ENCODE assay signal across 8 mouse cellular contexts in the genomic region with DNA sequence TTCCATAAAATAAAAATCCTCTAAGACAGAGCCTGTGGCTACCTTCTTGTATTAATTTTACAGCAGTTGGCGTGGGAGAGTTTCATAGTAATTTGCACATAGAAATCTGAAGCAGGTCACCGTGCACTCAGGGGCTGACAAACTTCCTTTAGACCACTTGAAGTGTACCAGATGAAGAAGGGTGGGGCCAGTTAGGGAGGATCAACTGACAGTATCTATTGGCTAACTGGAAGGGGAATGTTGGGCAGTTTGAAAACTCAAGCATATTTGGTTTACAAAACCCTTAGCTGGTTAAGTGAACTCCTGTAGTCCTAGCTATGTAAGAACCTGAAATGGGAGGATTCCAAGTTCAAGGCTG. TPM values are rescaled to one million over a fixed set of nuclear protein-coding genes. Genes with fewer than 3 reads are reported as not detected.
DNase-seq lines count a peak whose midpoint lies in the region; ATAC-seq lines count a peak whose summit lies in the region.

No protein-coding gene starts in this region.

- peak overlapping the region; percentile 64 for H3K4me2 ChIP-seq in lung, embryonic 15.5 days
- peak overlapping the region; percentile 76 for H3K4me2 ChIP-seq in intestine, embryonic 15.5 days (replicated peaks)
- H3K4me2 ChIP-seq in midbrain, embryonic 13.5 days (replicated peaks): peak overlapping the region; percentile 87

- WGBS in lung, embryonic 15.5 days: 50% methylated on average over 2 of the region's 2 CpGs
- 72% methylated on average over 2 of the region's 2 CpGs for WGBS in embryonic facial prominence, embryonic 10.5 days
- 46% methylated on average over 2 of the region's 2 CpGs for WGBS in intestine, embryonic 15.5 days
- WGBS in midbrain, embryonic 13.5 days: 82% methylated on average over 2 of the region's 2 CpGs

- H3K27ac ChIP-seq in lung, embryonic 15.5 days: peak overlapping the region; percentile 38
- H3K27ac ChIP-seq in embryonic facial prominence, embryonic 10.5 days (replicated peaks): peak overlapping the region; percentile 88
- H3K27ac ChIP-seq in intestine, embryonic 15.5 days: no peak overlapping the region
- H3K27ac ChIP-seq in midbrain, embryonic 13.5 days: peak overlapping the region; percentile 16; the same call in 1 of the 2 replicates

- no peaks in the 10 kb centered on the region for H3K9me3 ChIP-seq in lung, embryonic 15.5 days
- H3K9me3 ChIP-seq in embryonic facial prominence, embryonic 10.5 days: no peaks in the 10 kb centered on the region
- no peaks in the 10 kb centered on the region for H3K9me3 ChIP-seq in intestine, embryonic 15.5 days
- no peaks in the 10 kb centered on the region for H3K9me3 ChIP-seq in midbrain, embryonic 13.5 days

- H3K4me1 ChIP-seq in lung, embryonic 15.5 days: peaks cover 12% of the 10 kb centered on the region
- H3K4me1 ChIP-seq in embryonic facial prominence, embryonic 10.5 days: peaks cover 28% of the 10 kb centered on the region
- peaks cover 7% of the 10 kb centered on the region; the same call in 1 of the 2 replicates for H3K4me1 ChIP-seq in intestine, embryonic 15.5 days (replicated peaks)
- peaks cover 13% of the 10 kb centered on the region for H3K4me1 ChIP-seq in midbrain, embryonic 13.5 days (replicated peaks)

- H3K36me3 ChIP-seq in lung, embryonic 15.5 days: peaks cover 11% of the 10 kb centered on the region; the same call in 1 of the 2 replicates
- H3K36me3 ChIP-seq in embryonic facial prominence, embryonic 10.5 days (replicated peaks): peaks cover 21% of the 10 kb centered on the region
- no peaks in the 10 kb centered on the region for H3K36me3 ChIP-seq in intestine, embryonic 15.5 days
- H3K36me3 ChIP-seq in midbrain, embryonic 13.5 days: peaks cover 11% of the 10 kb centered on the region

- H3K4me3 ChIP-seq in lung, embryonic 15.5 days: peak overlapping the region; percentile 93
- peak overlapping the region; percentile 70 for H3K4me3 ChIP-seq in embryonic facial prominence, embryonic 10.5 days
- peak overlapping the region; percentile 71 for H3K4me3 ChIP-seq in intestine, embryonic 15.5 days (replicated peaks)
- peak overlapping the region; percentile 81 for H3K4me3 ChIP-seq in midbrain, embryonic 13.5 days (replicated peaks)

- ATAC-seq in lung, embryonic 15.5 days (ENCODE audit: borderline replicate concordance, extremely low read depth, low FRiP score, low TSS enrichment): no peak
- peak; percentile 23; the same call in 1 of the 2 replicates for ATAC-seq in intestine, embryonic 15.5 days
- peak; percentile 51 for ATAC-seq in midbrain, embryonic 13.5 days

- DNase-seq in lung, postnatal 25 days (ENCODE audit: low spot score): no peak
- DNase-seq in embryonic facial prominence, embryonic 10.5 days (ENCODE audit: low spot score): no peak
- no peak for DNase-seq in kidney, adult 18-20 months
- DNase-seq in gastrocnemius, postnatal 10 days: no peak
- DNase-seq in layer of hippocampus, adult 8-10 months (ENCODE audit: low spot score in 2 of 2): no peak

- H3K27me3 ChIP-seq in lung, embryonic 15.5 days: no peaks in the 10 kb centered on the region
- H3K27me3 ChIP-seq in embryonic facial prominence, embryonic 10.5 days (replicated peaks; ENCODE audit: low read depth, poor library complexity, severe bottlenecking): no peaks in the 10 kb centered on the region
- H3K27me3 ChIP-seq in intestine, embryonic 15.5 days (replicated peaks): no peaks in the 10 kb centered on the region
- H3K27me3 ChIP-seq in midbrain, embryonic 13.5 days: no peaks in the 10 kb centered on the region

- peak overlapping the region; percentile 85 for H3K9ac ChIP-seq in lung, embryonic 15.5 days
- peak overlapping the region; percentile 73; the same call in 1 of the 2 replicates for H3K9ac ChIP-seq in intestine, embryonic 15.5 days
- H3K9ac ChIP-seq in midbrain, embryonic 13.5 days (replicated peaks): peak overlapping the region; percentile 85

RNA-seq across cellular contexts. Expression of a gene that starts 0.4 kb away (rescaled TPM):
- 56.0 and 58.9 TPM in 2 replicates for polyA plus RNA-seq in lung, embryonic 15.5 days (2015; fragmentation: Nextera tagmentation; extraction: Ambion mirVana)
- 105 and 106 TPM in 2 replicates for polyA plus RNA-seq in embryonic facial prominence, embryonic 10.5 days (2016; fragmentation: Nextera tagmentation; extraction: Ambion mirVana)
- polyA plus RNA-seq in intestine, embryonic 15.5 days (2015; fragmentation: Nextera tagmentation; extraction: Ambion mirVana): 55.9 and 56.0 TPM in 2 replicates
- 28.5 and 29.3 TPM in 2 replicates for polyA plus RNA-seq in midbrain, embryonic 13.5 days (2015; fragmentation: Nextera tagmentation; extraction: Ambion mirVana)
- 1 to 10 TPM; 7.4 to 9.1 TPM for total RNA-seq in gastrocnemius, postnatal 10 days (2021)
- 10 to 100 TPM; 14.6 to 20.2 (median 17.3) TPM for total RNA-seq in layer of hippocampus, adult 8-10 months (2022)
